Mouse (Mus musculus) stomach, embryonic 14.5 days (tissue): ENCODE data around the gene Ostc. TPM values are rescaled to one million over a fixed set of nuclear protein-coding genes. Genes with fewer than 3 reads are reported as not detected.

Experiments
- ATAC-seq: fragments of 200-750 bp; cut with Nextera tagmentation; 2 replicates; pipeline ENCODE4 v1.8.0; 2017; ENCODE audit warnings: low read depth, moderate TSS enrichment; ENCODE audit not compliant: insufficient number of reproducible peaks, insufficient read depth, low FRiP score
- H3K27ac ChIP-seq: fragments of 300-500 bp; sonication (generic); 2 replicates; pipeline ENCODE4 v1.5.1; 2014; ENCODE audit warnings: mild to moderate bottlenecking, low read length, moderate library complexity, mixed read lengths
- H3K27me3 ChIP-seq: fragments of 300-500 bp; sonication (generic); 2 replicates; pipeline ENCODE4 v1.6.1; 2014; ENCODE audit warnings: low read length, control low read depth, mixed read lengths; ENCODE audit not compliant: control insufficient read depth, insufficient read depth
- H3K36me3 ChIP-seq: fragments of 300-500 bp; sonication (generic); 2 replicates; pipeline ENCODE4 v1.6.1; 2014; ENCODE audit warnings: mild to moderate bottlenecking, control low read depth, low read length, moderate library complexity, mixed read lengths; ENCODE audit not compliant: control insufficient read depth, insufficient read depth
- H3K4me1 ChIP-seq: fragments of 300-500 bp; sonication (generic); 2 replicates; pipeline ENCODE4 v1.6.1; 2014; ENCODE audit warnings: low read length, control low read depth, mixed read lengths; ENCODE audit not compliant: control insufficient read depth, insufficient read depth
- H3K4me2 ChIP-seq: fragments of 300-500 bp; sonication (generic); replicated peaks from 2 replicates; pipeline ENCODE4 v1.6.1; 2014; ENCODE audit warnings: low read depth, low read length, control low read depth
- H3K4me3 ChIP-seq: fragments of 300-500 bp; sonication (generic); 2 replicates; pipeline ENCODE4 v1.5.1; 2014; ENCODE audit warnings: low read depth, low read length, control low read depth
- H3K9ac ChIP-seq: fragments of 300-500 bp; sonication (generic); replicated peaks from 2 replicates; pipeline ENCODE4 v1.6.1; 2014; ENCODE audit warnings: low read depth, mild to moderate bottlenecking, control low read depth, low read length, moderate library complexity, mixed read lengths
- H3K9me3 ChIP-seq: fragments of 300-500 bp; sonication (generic); 2 replicates; pipeline ENCODE4 v1.6.1; 2016; ENCODE audit warnings: low read depth, low read length, control low read depth; ENCODE audit not compliant: control insufficient read depth
- WGBS: fragments of 180-500 bp; shearing (Covaris S2); extraction: QIAGEN DNeasy Blood & Tissue Kit; methylation state at CpG from one replicate; pipeline ENCODE4 v1.1.7; 2014; 5-methylcytosine and 5-hydroxymethylcytosine counted together
- polyA plus RNA-seq: library from polyadenylated mRNA; unstranded; fragments of >200 nt; fragmentation: Nextera tagmentation; extraction: Ambion mirVana; gene quantifications from 2 replicates; pipeline ENCODE4 v1.2.1, GENCODE M21; 2014

Ostc gene
- polyA plus RNA-seq, 1 experiment from 2014 or later: 374 TPM

DNA sequence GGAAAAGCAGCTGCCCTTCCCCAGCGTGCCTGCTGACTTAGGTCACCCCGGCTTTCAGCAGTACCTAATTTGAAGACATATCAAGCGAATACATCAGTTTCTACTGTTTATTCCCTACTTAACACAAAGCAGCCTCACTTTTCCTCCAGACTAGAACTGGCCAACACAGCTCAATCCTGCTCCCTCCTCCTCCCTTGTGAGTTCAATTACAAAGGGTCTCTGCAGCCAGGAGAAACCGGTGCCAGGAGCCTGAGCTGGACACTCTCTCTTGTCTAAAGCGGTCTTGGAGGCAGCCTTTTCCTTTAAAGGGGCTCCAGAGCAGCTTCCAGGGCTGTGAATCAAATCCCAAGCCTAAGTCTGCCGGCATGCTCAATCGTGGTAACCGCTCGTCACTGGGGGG lies 27.1 kb downstream of the Ostc start:
- H3K27me3 ChIP-seq: no peaks in the 10 kb centered on the region
- no peak overlapping the region for H3K9ac ChIP-seq
- H3K27ac ChIP-seq: no peak overlapping the region
- no peak overlapping the region for H3K4me3 ChIP-seq
- no peaks in the 10 kb centered on the region for H3K9me3 ChIP-seq
- ATAC-seq: no peak
- WGBS: 76% methylated on average over 9 of the region's 9 CpGs
- H3K4me1 ChIP-seq: no peaks in the 10 kb centered on the region
- no peak overlapping the region for H3K4me2 ChIP-seq
- no peaks in the 10 kb centered on the region for H3K36me3 ChIP-seq

DNA sequence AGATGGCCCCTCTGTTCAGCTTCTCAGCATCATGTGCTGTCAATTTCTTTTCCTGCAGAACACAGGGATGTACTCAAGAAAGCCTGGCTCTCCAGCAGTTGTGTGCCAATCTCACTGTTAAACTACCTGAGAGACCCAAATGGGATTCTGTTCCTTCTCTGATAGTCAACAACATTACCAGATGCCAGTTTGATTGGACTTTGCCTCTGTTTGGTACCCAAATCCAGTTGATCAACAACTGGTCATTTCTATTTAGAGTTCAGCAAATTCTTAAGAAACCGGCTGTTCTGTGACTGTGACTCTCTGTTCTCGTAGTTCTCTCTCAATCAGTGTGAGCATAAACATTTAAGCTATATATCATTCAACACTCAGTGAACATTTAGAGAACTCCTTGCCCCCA lies 28.0 kb downstream of the Ostc start:
- no peaks in the 10 kb centered on the region for H3K36me3 ChIP-seq
- H3K4me2 ChIP-seq: no peak overlapping the region
- H3K9ac ChIP-seq: no peak overlapping the region
- ATAC-seq: no peak
- H3K27me3 ChIP-seq: no peaks in the 10 kb centered on the region
- no peaks in the 10 kb centered on the region for H3K9me3 ChIP-seq
- no peak overlapping the region for H3K27ac ChIP-seq
- 76% methylated on average over 2 of the region's 2 CpGs for WGBS
- H3K4me1 ChIP-seq: no peaks in the 10 kb centered on the region
- H3K4me3 ChIP-seq: no peak overlapping the region

DNA sequence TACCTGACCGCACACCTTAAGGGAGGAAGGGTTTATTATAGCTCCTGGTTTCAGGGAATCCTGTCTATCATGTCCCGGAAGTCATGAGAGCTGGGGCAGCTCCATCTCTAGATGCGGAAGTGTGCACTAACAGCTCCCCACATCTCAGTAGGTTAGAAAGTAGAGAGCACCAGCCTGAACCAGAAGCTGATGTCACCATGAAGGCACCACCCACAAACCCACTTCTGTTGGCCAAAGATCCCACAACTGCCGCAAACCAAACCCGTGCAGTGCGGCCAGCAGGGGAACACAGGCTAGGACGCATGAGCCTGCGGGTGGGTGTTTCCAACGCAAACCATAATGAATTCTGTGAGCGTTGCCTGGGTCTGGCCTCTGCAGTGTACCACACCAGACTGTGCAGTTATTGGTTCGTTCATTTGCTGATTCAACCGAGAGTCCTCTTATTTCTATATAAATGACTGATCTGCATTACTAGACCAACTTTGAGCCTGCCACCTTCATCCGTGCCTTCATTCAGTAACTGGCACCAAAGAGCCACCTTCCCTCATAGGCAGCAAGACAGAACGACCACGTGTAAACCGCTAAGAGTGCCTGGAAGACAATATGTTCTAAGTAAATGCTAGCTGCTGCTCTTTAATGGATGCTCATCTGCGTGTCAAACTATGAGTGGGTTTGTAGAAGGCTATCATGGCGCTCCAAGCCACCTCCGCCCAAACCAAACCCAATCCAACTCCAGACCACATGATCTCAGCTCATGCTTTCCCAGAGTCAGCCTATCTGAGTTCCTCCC lies 31.4 kb downstream of the Ostc start:
- WGBS: 93% methylated on average over 19 of the region's 19 CpGs
- Histone ChIP-seq H3K27me3 (no peaks in the 10 kb centered on the region), H3K4me1 (no peaks in the 10 kb centered on the region), H3K9ac (no peak overlapping the region), H3K4me2 (no peak overlapping the region), H3K4me3 (no peak overlapping the region), H3K9me3 (no peaks in the 10 kb centered on the region), H3K27ac (no peak overlapping the region), H3K36me3 (no peaks in the 10 kb centered on the region)
- ATAC-seq: no peak

DNA sequence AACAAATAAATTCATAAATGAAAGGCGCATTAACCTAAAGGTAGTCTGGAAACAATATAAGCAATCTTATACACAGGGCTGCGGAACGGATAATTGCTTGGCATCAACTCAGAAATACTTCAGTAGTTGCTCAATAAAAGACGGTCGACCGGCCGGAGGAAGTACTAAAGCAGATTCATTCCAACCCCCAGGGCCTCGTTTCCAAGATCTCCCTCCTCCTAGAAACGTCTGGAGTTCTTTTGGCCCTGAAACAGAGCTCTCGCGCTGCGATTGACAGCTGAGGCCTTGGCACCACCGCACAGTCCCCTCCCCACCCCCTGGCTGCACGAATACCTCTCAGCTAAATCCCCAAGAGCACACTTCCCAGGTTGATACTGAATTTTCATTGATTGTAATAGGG lies 38.0 kb downstream of the Ostc start:
- Histone ChIP-seq H3K9me3 (no peaks in the 10 kb centered on the region), H3K27me3 (no peaks in the 10 kb centered on the region), H3K4me2 (no peak overlapping the region), H3K9ac (no peak overlapping the region), H3K4me1 (no peaks in the 10 kb centered on the region), H3K36me3 (no peaks in the 10 kb centered on the region), H3K27ac (no peak overlapping the region), H3K4me3 (no peak overlapping the region)
- no peak for ATAC-seq
- WGBS: 65% methylated on average over 14 of the region's 14 CpGs

DNA sequence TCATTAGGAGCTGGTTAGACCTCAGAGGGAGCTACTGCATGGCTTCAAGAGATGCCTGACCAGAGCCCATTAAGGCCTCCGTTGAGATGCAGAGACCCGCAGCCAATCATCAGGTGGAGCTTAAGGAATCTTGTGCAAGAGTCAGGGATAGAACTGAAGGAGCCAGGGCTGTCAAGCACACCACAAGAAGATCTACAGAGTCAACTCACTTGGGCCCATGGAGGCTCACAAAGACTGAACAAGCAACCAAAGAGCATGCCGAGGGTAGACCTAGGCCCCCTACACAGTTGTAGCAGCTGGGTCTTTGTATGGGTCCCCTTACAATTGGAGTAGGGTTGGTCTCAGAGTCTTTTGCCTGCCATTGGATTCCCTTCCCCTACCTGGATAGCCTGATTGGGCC lies 46.7 kb downstream of the Ostc start:
- H3K36me3 ChIP-seq: no peaks in the 10 kb centered on the region
- no peak overlapping the region for H3K9ac ChIP-seq
- H3K27me3 ChIP-seq: no peaks in the 10 kb centered on the region
- no peak for ATAC-seq
- no peaks in the 10 kb centered on the region for H3K4me1 ChIP-seq
- no peak overlapping the region for H3K4me2 ChIP-seq
- H3K9me3 ChIP-seq: no peaks in the 10 kb centered on the region
- no peak overlapping the region for H3K27ac ChIP-seq
- no peak overlapping the region for H3K4me3 ChIP-seq
- WGBS: 98% methylated on average over 3 of the region's 3 CpGs

DNA sequence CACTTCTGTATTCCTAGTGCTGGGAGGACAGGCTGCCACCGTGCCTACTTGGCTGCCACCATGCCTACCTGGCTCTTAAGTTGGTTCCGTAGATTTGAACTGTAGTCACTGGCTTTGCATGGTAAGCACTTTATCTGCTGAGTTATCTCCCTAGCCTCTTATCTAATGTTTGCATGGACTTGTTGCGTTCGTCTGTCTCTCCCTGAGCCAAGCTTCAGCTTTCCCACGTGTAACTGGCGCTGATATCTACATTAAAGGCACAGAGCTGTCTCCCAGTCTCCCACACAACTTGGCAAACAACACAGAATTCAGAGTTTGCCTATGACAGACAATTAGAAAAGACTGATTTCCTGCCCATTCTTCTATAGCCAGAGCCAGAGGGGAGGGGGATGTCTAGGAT lies 48.6 kb downstream of the Ostc start:
- Histone ChIP-seq H3K27me3 (no peaks in the 10 kb centered on the region), H3K4me1 (no peaks in the 10 kb centered on the region), H3K27ac (no peak overlapping the region), H3K36me3 (no peaks in the 10 kb centered on the region), H3K9me3 (no peaks in the 10 kb centered on the region), H3K4me2 (no peak overlapping the region), H3K4me3 (no peak overlapping the region), H3K9ac (no peak overlapping the region)
- WGBS: 37% methylated on average over 6 of the region's 6 CpGs
- ATAC-seq: no peak

DNA sequence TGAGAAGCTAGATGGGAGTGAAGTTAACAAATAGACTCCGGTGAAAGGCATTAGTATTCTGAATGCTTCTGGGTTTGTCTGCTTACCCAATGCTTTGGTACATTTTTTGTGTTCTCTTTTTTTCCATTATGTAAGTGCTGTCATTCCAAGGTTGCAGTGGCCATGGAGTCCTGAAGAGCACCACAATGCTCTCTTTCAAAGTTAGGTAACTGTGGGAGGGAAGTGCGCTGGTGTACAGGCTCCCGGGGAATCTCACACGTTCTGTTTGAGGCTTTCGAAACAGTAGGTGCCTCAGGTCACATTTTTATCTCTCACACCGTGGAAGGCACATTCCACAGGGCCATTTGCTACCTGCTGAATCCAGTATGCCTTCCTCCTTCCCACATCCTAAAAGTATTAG lies 59.7 kb downstream of the Ostc start:
- Histone ChIP-seq H3K9me3 (no peaks in the 10 kb centered on the region), H3K4me3 (no peak overlapping the region), H3K9ac (no peak overlapping the region), H3K27ac (no peak overlapping the region), H3K27me3 (no peaks in the 10 kb centered on the region), H3K4me1 (no peaks in the 10 kb centered on the region; the same call in 1 of the 2 replicates), H3K4me2 (no peak overlapping the region), H3K36me3 (no peaks in the 10 kb centered on the region)
- WGBS: 47% methylated on average over 6 of the region's 6 CpGs
- no peak for ATAC-seq

DNA sequence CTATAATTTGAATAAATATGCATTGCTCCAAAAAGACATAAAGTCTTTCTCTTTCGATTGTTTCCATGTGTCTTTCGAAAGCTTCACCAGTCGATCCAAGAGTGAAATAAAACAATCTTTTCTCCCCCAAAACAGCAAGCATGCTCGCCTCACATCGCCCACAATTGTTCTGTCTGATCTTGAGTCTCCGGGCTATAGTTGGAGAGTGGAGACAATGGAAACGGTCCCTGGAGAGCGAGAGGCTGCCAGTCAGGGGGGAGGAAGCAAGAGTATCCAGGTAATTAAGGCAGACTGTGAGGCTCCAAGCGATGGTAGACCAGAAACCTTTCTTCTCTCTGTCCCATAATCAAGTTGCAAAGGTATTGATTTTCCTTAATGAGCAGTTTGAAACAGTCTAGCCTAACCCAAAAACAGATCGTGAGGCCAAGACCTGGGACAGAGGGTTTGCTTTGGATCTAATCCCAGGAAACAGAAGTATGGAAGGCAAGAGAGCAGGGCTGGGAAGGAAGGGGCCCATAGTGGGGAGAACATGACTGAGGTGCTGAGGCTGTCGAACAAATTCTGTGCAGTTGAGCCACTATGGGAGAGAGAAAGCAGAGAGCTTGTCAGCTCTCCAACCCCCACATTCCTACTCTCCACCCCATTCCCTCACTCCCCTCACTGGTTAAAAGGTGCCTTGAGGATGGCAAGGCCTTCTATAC lies 63.0 kb downstream of the Ostc start:
- H3K4me3 ChIP-seq: no peak overlapping the region
- H3K9ac ChIP-seq: no peak overlapping the region
- no peaks in the 10 kb centered on the region for H3K27me3 ChIP-seq
- no peak for ATAC-seq
- no peaks in the 10 kb centered on the region for H3K9me3 ChIP-seq
- H3K4me2 ChIP-seq: no peak overlapping the region
- H3K36me3 ChIP-seq: no peaks in the 10 kb centered on the region
- 78% methylated on average over 11 of the region's 11 CpGs for WGBS
- H3K4me1 ChIP-seq: no peaks in the 10 kb centered on the region; the same call in 1 of the 2 replicates
- H3K27ac ChIP-seq: no peak overlapping the region
